Mouse (Mus musculus): ENCODE measurements around the gene Sh3bgr.

DNA sequence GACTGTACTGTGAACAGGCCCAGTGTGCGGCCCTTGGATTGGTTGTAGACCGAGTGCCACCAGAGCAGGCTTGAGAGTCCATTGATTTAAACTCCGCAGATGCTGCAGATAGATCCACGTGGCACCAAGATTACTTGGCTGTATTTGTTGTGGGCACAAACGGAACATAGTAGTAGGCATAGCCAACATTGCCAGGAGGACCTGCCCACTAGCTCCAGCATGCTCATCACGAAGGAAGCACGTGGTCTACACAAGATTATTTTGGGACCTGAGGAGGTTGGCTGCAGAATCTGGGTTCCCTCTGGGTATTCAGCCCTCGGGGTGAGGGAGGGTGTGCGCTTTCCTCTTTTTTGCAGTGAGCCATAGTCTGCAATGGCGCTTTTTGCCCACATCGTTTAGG, 43.1 kb upstream of the Sh3bgr start:
- TF ChIP-seq EP300 (IDR thresholded peaks at IDR 0.05; ENCODE audit: low read depth) (no peak), CTCF (IDR thresholded peaks at IDR 0.05; ENCODE audit: low read depth) (no peak)

Measured in heart, postnatal 0 days (tissue).